Mouse (Mus musculus) sigmoid colon, adult 10 weeks (tissue): ENCODE results near the gene Dao. TPM values are rescaled to one million over a fixed set of nuclear protein-coding genes. Genes with fewer than 3 reads are reported as not detected.

Source experiments
- polyA plus RNA-seq: library from polyadenylated mRNA; stranded (reverse); fragments of 350-450 nt; fragmentation: Illumina TruSeq; extraction: RNeasy Lipid Tissue Mini Kit (QIAGEN cat#74804); gene quantifications from one replicate; pipeline ENCODE4 v1.2.3, GENCODE M21; 2014; ENCODE audit warnings: low read depth, low replicate concordance

The Dao gene
- polyA plus RNA-seq, result not detected

GRCm38 (mm10) chr5:114003542-114003941 lies at the start of gene Dao:
Gene Dao (plus strand): TSS chr5:114003703.

GRCm38 (mm10) chr5:113993487-113994465 lies 9.7 kb upstream of the Dao start, which contains the start of gene Ssh1:
Gene Ssh1 (minus strand): TSS chr5:113993894.

GRCm38 (mm10) chr5:114065161-114065560 lies 61.7 kb downstream of the Dao start, which contains the start of gene Usp30:
Gene Usp30 (plus strand): TSS chr5:114065461.

Other genes with a start within 250 kb of the Dao start
- gene Sart3, start 231.2 kb upstream of the Dao start, polyA plus RNA-seq, result 2.6 TPM
- gene Iscu, start 231.0 kb upstream of the Dao start, polyA plus RNA-seq, result 14.9 TPM
- 1.3 TPM for gene Tmem119, start 203.2 kb upstream of the Dao start, polyA plus RNA-seq
- 0.19 TPM for gene Selplg, start 171.1 kb upstream of the Dao start, polyA plus RNA-seq
- 28.0 TPM for gene Coro1c, start 94.9 kb upstream of the Dao start, polyA plus RNA-seq
- 1.7 TPM for gene Ssh1, start 9.8 kb upstream of the Dao start, polyA plus RNA-seq
- gene Usp30, start 61.8 kb downstream of the Dao start, polyA plus RNA-seq, result 1.9 TPM
- gene Svop, start 87.9 kb downstream of the Dao start, polyA plus RNA-seq, result not detected
- gene Alkbh2, start 124.5 kb downstream of the Dao start, polyA plus RNA-seq, result not detected
- 2.1 TPM for gene Ung, start 126.7 kb downstream of the Dao start, polyA plus RNA-seq
- gene Acacb, start 142.8 kb downstream of the Dao start, polyA plus RNA-seq, result 0.41 TPM